Mouse (Mus musculus): ENCODE measurements around the gene Katnb1. TPM values are rescaled to one million over a fixed set of nuclear protein-coding genes. Genes with fewer than 3 reads are reported as not detected.

Gene Katnb1
- total RNA-seq, 2 experiments from 2014 or later = 3.7 to 15.6 TPM

DNA sequence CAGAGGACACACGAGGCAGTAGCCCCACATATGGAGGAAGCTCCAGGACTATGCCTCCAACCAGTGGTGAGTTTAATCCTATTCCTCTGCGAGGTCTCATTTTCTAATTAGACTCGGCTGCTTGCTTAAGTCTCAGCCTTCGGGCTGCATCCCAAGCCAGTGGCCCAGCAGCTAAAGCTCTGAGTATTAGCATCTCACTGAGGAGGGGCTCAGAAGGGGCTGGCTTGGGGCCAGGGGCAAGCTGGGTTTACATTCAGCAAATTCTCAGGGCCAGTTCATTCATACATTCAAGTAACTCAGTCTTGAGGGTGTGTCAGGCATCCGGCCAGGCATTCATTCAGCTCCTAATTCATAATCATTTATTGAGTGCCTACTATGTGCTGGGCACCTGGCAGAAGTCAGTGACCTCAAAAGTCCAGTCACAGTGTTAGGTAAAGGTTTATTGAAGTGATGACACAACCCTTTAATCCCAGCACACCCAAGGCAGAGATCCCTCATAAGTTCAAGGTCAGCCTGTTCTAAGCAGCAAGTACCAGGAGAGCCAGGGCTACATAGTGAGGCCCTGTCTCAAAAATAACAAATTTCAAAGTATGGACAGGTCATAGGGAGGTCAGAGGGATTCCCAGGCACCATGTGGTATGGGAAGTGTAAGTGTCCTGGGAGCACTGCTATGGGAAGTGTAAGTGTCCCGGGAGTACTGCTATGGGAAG lies 57.5 kb downstream of the Katnb1 start:
- no peak for ATAC-seq (ENCODE audit: poor library complexity, severe bottlenecking)

DNA sequence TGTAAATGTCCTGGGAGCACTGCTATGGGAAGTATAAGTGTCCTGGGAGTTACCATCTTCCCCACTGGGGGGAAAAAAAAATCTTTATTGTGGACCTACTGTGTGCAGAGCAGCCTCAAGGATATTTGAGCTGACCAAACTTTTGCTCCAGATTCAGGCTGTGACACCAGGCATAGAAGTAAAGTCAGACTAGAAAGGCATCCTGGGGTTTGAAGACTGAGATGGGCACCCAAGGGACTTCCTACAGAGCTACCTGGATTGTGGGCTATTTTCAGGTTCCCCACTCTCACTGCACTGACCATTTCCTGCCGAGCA lies 58.0 kb downstream of the Katnb1 start:
- ATAC-seq (ENCODE audit: poor library complexity, severe bottlenecking) = no peak

DNA sequence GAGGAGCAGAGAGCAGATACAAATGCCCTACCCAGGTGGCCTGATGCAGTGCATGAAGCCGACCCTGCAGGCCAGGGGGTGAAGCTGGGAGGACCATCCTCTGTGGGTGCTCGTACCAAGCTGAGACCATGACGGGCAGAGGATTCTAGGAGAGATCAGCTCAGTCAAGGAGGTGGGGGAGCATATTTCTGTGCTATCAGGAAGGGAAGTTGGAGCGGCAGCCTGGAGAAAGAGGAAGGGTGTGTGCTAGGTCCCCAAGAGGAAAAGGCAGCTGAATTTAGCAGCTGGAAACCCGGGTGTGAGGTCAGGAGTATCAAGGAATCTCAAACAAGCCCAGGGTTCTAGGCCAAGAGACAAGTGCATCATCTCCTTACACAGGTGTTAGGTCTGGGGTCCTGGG lies 59.6 kb downstream of the Katnb1 start:
- peak; percentile 48 for ATAC-seq (ENCODE audit: poor library complexity, severe bottlenecking)

DNA sequence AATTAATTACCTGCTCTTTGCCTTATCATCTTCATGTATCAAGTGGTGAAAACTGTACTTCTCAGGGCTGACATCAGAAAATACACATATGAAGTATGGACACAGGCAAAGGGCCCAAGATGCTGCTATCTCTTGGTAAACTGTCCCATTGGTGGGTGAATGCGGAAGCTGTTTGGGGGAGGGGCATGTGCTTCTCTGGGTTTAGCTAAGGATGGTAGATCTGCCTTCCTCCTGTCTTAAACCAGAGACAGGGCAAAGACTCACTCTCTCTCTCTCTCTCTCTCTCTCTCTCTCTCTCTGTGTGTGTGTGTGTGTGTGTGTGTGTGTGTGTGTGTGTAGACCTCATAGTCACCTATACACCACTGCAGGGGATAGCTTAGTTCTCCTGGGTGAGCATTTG lies 60.0 kb downstream of the Katnb1 start:
- peak; percentile 46 for ATAC-seq (ENCODE audit: poor library complexity, severe bottlenecking)

DNA sequence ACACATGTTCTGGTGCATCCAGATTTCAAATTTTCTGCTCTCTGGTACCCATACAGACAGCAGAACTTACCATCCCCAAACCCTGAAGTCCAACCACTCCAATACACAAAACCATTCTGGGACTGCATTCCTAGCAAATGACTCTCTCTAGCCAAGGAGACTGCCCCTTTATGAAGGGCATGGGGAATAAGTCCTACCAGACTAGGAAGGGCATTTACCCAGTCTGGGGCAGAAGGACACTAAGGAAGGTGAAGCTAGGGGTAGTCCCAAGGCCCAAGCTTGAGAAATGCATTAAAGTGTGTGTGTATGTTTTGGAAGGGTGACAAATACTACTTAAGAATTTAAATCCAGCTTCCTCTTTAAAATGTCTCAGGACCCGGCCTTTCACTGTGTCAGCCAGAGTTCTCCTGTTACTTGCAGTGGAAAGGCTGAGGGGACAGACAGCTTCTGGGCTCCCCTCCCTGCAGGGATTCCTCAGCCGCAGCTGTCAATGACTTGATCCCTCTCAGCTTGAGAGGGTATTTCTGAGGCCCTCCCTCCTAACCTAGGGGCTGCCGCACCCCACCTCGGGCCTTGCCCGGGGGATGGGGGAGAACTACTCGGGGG lies 60.6 kb downstream of the Katnb1 start:
- peak; percentile 15; the same call in 1 of the 2 replicates for ATAC-seq (ENCODE audit: poor library complexity, severe bottlenecking)

DNA sequence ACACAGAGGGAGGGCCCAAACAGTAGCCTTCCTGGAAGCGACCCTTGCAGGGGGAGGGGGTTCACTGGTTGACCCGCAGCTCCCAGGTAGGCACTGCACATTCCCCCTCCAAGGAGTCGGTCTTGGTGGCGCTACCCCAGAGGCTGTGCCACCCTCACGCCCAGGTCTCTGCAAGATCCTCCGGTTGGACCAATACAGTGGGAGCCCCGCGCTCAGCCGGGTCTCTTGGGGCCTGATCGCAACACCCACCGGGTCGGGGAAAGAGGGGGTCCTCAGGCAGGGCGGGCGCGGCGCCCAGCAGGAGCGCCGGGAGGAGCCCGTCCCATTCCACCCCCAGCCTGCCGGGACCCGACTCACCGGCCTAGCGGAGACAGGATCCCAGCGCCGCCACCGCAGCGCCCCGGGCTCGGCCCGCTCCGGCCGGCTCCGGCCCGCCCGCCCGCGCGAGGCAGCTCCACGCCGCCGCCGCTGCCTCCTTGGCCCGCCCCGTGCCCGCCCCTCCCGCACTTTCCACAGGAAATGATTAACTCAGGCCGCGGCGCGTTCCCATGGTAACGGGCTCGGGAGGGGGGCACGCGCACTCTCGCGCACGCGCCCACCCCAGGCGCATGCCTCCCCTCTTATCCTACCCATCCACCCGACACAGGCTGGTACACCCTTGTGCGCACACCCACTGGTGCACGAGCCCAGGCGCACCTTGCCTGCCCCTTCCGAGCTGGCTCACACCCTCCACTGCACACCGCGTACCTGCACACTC lies 61.3 kb downstream of the Katnb1 start:
- peak; percentile 36 for ATAC-seq (ENCODE audit: poor library complexity, severe bottlenecking)

DNA sequence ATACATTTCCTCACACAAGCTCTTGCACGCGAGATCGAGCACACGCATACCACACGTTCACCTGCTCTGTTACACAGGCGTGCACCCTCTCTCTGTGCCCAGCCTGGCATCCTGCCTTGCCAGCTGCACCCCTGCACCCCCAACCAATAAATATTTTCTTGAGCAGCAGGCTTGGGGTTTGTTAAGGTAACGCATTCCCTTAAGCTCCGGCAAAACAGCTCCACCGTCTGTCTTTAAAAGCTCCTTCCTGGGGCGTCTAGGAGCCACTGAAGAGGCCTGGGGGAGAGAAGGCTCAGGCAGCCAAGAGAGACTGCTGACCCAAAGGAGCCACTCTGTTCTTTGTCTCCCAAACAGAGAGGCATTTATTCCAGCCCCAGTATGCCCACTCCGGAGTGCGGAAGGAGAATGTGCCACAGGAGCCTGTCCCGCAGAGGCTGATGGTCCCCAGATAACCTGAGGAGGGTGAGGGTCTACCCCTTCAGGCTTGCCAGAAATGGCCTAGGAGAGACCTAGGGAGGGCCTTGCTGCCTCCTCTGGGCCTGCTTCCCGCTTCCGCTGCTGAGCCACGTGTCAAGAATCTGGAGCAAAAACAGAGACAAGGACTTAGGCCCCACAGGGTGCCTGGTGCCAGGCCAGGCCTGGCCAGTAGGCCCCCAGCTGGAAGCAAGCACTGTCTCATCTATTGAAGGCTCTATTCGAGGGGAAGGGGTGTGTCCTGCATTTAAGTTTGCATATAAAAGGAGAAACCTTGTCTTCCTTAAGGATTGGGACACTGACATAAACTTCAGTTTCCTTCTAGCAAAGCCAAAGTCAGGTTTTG lies 62.2 kb downstream of the Katnb1 start:
- ATAC-seq (ENCODE audit: poor library complexity, severe bottlenecking) = no peak

DNA sequence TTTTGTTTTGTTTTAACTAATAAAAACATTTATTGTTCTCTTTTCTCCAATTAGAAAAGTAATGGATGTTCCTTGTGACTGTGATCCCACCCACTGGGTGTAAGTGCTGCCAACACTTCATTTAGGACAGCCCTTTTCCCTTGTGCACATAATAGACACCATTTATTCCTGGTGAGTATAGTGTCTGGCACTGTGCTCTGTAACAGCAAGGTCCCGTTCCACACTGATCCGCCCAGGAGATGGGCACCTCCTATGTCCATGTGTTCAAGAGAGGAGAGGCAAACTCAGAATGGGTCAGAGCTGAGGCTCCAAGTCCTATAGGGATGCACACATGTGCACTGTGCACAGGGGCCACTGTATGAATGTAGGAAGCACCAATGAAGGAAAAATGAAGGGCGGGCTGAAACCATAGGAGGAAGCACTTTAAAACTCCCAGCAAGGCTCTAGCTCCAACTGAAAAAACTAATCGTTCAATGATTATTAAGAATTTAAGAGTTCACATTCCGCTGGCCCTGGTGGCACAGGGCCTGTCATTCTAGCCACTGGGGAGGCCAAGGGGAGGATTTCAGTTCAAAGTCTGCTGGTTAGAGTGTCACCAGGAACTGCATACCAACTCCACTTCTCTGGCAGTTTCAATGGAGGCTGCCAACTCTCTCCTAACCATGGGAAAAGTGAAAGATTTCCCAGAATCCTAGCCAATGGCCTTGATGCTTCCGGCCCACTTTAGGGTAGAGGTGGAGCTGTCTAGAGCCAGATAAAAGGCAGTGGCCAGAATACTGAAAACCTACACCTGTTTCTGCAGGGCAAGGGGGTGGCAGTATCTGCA lies 63.0 kb downstream of the Katnb1 start:
- no peak for ATAC-seq (ENCODE audit: poor library complexity, severe bottlenecking)

DNA sequence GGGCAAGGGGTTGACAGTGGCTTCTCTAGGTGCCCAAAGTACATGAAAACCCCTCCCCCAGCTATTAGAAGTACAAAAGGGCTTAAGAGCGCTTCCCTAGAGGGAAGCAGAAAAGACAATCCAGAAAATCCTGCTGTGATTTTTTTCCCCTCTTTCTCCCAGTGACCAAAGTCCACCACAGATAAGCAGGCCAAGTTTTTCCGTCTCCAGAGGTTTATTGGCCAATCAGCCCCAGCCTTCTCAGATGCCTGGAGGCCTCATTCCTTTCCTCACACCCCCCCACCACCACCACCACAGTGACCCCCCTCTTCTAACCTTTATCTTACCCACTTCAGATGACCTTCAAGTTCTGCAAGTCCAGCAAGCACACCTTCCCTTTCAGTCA lies 63.6 kb downstream of the Katnb1 start:
- ATAC-seq (ENCODE audit: poor library complexity, severe bottlenecking) = no peak

DNA sequence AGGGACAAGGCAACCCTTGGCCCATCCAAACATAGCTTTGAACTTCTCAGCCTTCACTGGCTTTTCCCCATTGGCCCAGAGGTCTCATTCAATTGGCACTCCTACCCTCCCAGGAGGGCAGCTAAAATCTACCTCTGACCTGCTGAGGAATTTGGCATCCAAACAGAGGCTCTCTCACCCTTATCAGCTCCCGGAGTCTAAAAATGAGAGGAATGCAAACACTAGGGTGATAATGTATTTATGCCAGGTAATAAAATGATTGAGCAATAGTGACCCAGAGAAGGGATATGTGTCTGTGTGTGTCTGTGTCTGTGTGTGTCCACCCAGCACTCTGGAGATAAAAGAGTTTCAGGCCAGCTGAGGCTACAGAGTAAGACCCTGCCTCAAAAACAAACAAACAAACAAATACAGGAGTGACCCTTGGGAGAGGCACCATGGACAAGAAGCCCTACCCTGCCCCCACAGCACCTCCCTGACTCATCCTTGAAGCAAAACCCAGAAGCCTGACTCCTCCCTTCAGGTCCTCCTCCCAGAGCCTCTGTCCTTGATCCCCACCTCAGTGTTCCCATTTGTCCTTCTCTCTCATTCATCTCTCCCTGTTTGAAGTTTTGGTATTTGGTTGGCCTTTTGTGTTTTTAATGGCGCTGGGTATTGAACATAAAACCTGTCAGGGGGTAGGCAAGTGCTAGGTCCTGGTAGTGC lies 65.2 kb downstream of the Katnb1 start:
- no peak for ATAC-seq (ENCODE audit: poor library complexity, severe bottlenecking)

DNA sequence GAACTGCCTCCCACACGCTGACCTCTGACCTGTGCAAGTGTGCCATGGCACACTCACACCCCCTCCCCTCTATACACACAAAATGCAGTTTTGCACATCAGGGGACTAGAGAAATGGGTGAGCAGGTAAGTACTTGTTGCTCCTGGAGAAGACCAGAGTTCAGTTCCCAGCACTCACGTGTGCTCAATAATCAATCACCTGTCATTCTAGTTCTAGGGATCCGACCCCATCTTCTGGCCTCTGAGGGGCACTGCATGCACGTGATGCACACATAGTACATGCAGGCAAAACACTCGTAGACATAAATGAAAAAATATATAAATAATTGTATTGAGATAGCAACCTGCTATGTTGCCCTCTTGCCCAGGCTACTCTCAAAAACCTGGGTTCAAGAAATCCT lies 65.9 kb downstream of the Katnb1 start:
- no peak for ATAC-seq (ENCODE audit: poor library complexity, severe bottlenecking)

DNA sequence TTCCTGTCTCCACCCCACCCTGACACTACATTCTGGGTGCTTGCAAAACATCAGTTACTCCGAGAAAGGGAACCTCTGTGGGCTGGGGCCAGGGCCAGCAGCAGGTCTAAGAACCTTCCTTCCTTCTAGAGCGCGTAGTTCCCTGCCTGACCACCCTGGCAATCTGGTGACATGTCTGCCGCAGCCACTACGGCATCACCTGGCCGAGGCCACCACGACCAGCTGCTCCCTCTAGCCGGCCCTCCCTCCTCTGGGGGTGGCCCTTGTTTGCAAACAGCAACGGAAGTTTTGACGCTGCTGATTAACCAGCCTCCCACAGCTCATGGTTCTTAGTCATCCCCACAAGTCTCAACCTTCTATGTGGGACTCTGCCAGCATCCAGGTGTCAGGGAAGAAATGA lies 68.4 kb downstream of the Katnb1 start:
- peak; percentile 82 for ATAC-seq (ENCODE audit: poor library complexity, severe bottlenecking)

DNA sequence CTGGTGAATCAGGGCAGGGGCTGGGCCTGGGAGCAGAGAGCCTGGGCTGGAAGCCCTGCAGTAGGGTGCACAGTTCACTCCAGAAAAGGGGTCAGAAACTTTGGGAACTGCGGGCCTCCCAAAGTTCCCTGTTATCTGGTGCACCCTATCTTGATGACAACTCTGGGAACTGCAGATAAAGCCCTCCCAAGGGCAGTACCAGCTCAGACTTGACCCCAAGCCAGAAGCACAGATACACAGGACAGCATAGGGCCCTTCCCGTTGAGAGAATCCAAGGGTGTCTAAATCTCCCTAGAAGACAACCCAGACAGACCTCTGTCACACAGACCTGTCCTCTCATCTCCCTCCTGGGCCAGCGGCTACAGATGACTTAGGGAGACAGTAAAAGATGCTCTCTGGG lies 69.6 kb downstream of the Katnb1 start:
- ATAC-seq (ENCODE audit: poor library complexity, severe bottlenecking) = no peak

Other genes starting within 250 kb of the Katnb1 start
- gene Coq9, start 242.9 kb upstream of the Katnb1 start, total RNA-seq (2015) = 12.8 and 16.6 TPM in 2 replicates
- gene Coq9, start 242.9 kb upstream of the Katnb1 start, total RNA-seq (2017) = 22.1 and 24.8 TPM in 2 replicates
- gene Ciapin1, start 242.8 kb upstream of the Katnb1 start, total RNA-seq (2015) = 13.0 and 28.9 TPM in 2 replicates
- gene Ciapin1, start 242.8 kb upstream of the Katnb1 start, total RNA-seq (2017) = 13.5 and 19.5 TPM in 2 replicates
- 44.1 and 46.4 TPM in 2 replicates for gene Polr2c, start 223.7 kb upstream of the Katnb1 start, total RNA-seq (2015)
- gene Polr2c, start 223.7 kb upstream of the Katnb1 start, total RNA-seq (2017) = 40.3 and 43.5 TPM in 2 replicates
- gene Dok4, start 204.9 kb upstream of the Katnb1 start, total RNA-seq (2015) = 0.75 TPM in 1 of 2 replicates, not detected in the other
- gene Dok4, start 204.9 kb upstream of the Katnb1 start, total RNA-seq (2017) = 0.69 and 0.92 TPM in 2 replicates
- gene Ccdc102a, start 163.1 kb upstream of the Katnb1 start, total RNA-seq (2015) = 1.8 and 3.3 TPM in 2 replicates
- 9.1 and 10.7 TPM in 2 replicates for gene Ccdc102a, start 163.1 kb upstream of the Katnb1 start, total RNA-seq (2017)
- 0.58 and 2.4 TPM in 2 replicates for gene Adgrg5, start 157.5 kb upstream of the Katnb1 start, total RNA-seq (2015)
- gene Adgrg5, start 157.5 kb upstream of the Katnb1 start, total RNA-seq (2017) = 0.45 and 1.2 TPM in 2 replicates
- gene Adgrg1, start 106.4 kb upstream of the Katnb1 start, total RNA-seq (2015) = 7.3 and 7.8 TPM in 2 replicates
- gene Adgrg1, start 106.4 kb upstream of the Katnb1 start, total RNA-seq (2017) = 2.8 and 14.0 TPM in 2 replicates
- 15.5 and 21.6 TPM in 2 replicates for gene Adgrg3, start 63.5 kb upstream of the Katnb1 start, total RNA-seq (2015)
- gene Adgrg3, start 63.5 kb upstream of the Katnb1 start, total RNA-seq (2017) = 28.8 and 38.7 TPM in 2 replicates
- gene Drc7, start 26.1 kb upstream of the Katnb1 start, total RNA-seq (2015) = 0.38 and 0.52 TPM in 2 replicates
- 0.18 and 0.33 TPM in 2 replicates for gene Drc7, start 26.1 kb upstream of the Katnb1 start, total RNA-seq (2017)
- 2.3 and 5.2 TPM in 2 replicates for gene Kifc3, start 121.6 kb downstream of the Katnb1 start, total RNA-seq (2015)
- gene Kifc3, start 121.6 kb downstream of the Katnb1 start, total RNA-seq (2017) = 5.4 and 15.1 TPM in 2 replicates
- 0.96 TPM in 1 of 2 replicates, not detected in the other for gene Cngb1, start 225.4 kb downstream of the Katnb1 start, total RNA-seq (2015)
- gene Cngb1, start 225.4 kb downstream of the Katnb1 start, total RNA-seq (2017) = 0.20 TPM in 1 of 2 replicates, not detected in the other
- gene Tepp, start 229.4 kb downstream of the Katnb1 start, total RNA-seq (2015) = 0.36 TPM in 1 of 2 replicates, not detected in the other
- gene Tepp, start 229.4 kb downstream of the Katnb1 start, total RNA-seq (2017) = not detected in 2 replicates